Mouse (Mus musculus) G1E (cell line): ENCODE results near the gene Tcte1. TPM values are rescaled to one million over a fixed set of nuclear protein-coding genes. Genes with fewer than 3 reads are reported as not detected.

Experiments used
- ATAC-seq: 2 replicates; pipeline ENCODE4 v1.8.0; 2016; ENCODE audit warnings: mild to moderate bottlenecking; ENCODE audit not compliant: insufficient number of reproducible peaks, poor library complexity, low FRiP score, severe bottlenecking; ENCODE audit errors: extremely low read depth
- DNase-seq: peaks from one replicate; pipeline ENCODE4 v3.0.0; 2012; ENCODE audit warnings: low spot score
- H3K27me3 ChIP-seq: 2 replicates; pipeline ENCODE4 v1.6.1; 2012; ENCODE audit warnings: mild to moderate bottlenecking, low read length, inconsistent platforms; ENCODE audit not compliant: insufficient read depth
- H3K36me3 ChIP-seq: replicated peaks from 2 replicates; pipeline ENCODE3; 2012; ENCODE audit warnings: mild to moderate bottlenecking, inconsistent platforms
- H3K4me1 ChIP-seq: 2 replicates; pipeline ENCODE4 v1.6.1; 2012; ENCODE audit warnings: low read depth, low read length, inconsistent platforms, mixed read lengths; ENCODE audit not compliant: insufficient read depth
- H3K4me3 ChIP-seq: 2 replicates; pipeline ENCODE4 v1.5.1; 2012; ENCODE audit warnings: low read depth, mild to moderate bottlenecking, inconsistent platforms, low read length, moderate library complexity, mixed read lengths
- H3K9me3 ChIP-seq: replicated peaks from 2 replicates; pipeline ENCODE4 v1.6.1; 2012; ENCODE audit warnings: inconsistent platforms
- CTCF ChIP-seq: IDR thresholded peaks from 2 replicates; pipeline ENCODE4 v1.5.1; 2012; ENCODE audit warnings: low read depth, low read length, inconsistent platforms, mixed read lengths
- GATA1 ChIP-seq: IDR thresholded peaks from 2 replicates; pipeline ENCODE4 v1.6.1; 2012; ENCODE audit warnings: borderline replicate concordance, low read length, inconsistent platforms, mixed read lengths
- GATA2 ChIP-seq: IDR thresholded peaks from 2 replicates; pipeline ENCODE4 v1.6.1; 2012; ENCODE audit warnings: low read depth, low read length, inconsistent platforms, borderline replicate concordance
- POLR2AphosphoS5 ChIP-seq: IDR thresholded peaks from 2 replicates; pipeline ENCODE4 v1.6.1; 2012; ENCODE audit warnings: low read depth, low read length, inconsistent platforms; ENCODE audit not compliant: insufficient replicate concordance
- TAL1 ChIP-seq: conservative IDR thresholded peaks from 2 replicates; pipeline ENCODE4 v1.6.1; 2012; ENCODE audit warnings: low read depth, low read length, inconsistent platforms, mixed read lengths
- polyA plus RNA-seq: library from polyadenylated mRNA; stranded (reverse); fragments of >175 nt; gene quantifications from 2 replicates; pipeline ENCODE4 v1.2.3, GENCODE M21; 2012
- total RNA-seq, 2 experiments: library from RNA; stranded (forward) in 1 of 2; stranded (reverse) in 1 of 2; fragments of 200-1000 nt in 1 of 2; fragments of >200 nt in 1 of 2; fragmentation: Nextera tagmentation in 1 of 2; gene quantifications; 2 replicates each; pipeline ENCODE4 v1.2.3; 2014 to 2017

Gene Tcte1
- total and polyA plus RNA-seq, 3 experiments: not detected

DNA sequence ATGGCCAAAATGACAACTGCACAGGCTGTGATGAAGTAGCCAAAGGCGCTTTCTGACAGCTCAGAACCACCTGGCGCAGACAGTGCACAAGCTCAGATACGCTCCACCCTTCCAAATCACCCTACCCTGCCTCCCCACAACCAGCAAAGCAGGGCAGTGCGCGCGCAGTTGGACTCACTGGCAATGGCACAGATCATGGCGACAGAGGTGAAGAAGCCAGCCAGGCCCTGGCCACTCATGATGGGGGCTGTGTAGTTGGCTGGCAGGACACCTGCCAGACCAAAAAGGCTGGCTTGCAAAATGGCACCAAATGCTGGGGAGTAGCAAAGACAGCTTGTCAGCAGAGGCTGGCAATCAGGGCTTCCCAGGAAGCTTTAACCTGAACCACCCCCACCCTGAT, 66.0 kb downstream of the Tcte1 start:
- no peaks in the 10 kb centered on the region; the same call in 1 of the 2 replicates for H3K27me3 ChIP-seq
- DNase-seq (no peak), ATAC-seq (no peak)
- peaks cover 7% of the 10 kb centered on the region for H3K9me3 ChIP-seq
- peaks cover 76% of the 10 kb centered on the region for H3K4me1 ChIP-seq
- TF ChIP-seq POLR2AphosphoS5 (no peak), TAL1 (no peak), GATA1 (no peak), GATA2 (no peak), CTCF (no peak)
- H3K4me3 ChIP-seq: no peak overlapping the region
- peaks cover 88% of the 10 kb centered on the region for H3K36me3 ChIP-seq

DNA sequence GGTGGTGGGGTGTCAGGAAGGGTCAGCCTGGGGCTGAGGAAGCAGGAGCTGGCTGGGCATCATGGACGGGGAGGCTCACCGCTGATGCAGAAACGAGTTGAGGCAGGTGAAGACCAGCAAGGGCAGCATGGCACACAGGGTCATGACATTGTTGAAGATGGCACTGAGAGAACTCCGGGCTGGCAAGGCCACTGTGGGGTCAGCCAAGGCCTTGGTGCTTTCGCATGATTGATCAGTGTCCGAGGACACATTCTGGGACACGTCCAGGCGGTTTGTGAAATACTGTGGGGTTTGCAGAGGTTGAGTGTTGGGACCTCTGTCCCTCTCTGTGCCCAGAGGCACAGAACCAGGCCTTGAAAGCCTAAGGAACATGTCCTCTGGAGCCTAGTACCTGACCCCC, 66.6 kb downstream of the Tcte1 start:
- no peak for ATAC-seq
- no peak for DNase-seq
- TF ChIP-seq CTCF (no peak), POLR2AphosphoS5 (no peak), GATA2 (no peak), TAL1 (no peak), GATA1 (no peak)
- H3K9me3 ChIP-seq: peaks cover 7% of the 10 kb centered on the region
- H3K4me1 ChIP-seq: peaks cover 75% of the 10 kb centered on the region
- peaks cover 82% of the 10 kb centered on the region for H3K36me3 ChIP-seq
- no peaks in the 10 kb centered on the region; the same call in 1 of the 2 replicates for H3K27me3 ChIP-seq
- H3K4me3 ChIP-seq: no peak overlapping the region

DNA sequence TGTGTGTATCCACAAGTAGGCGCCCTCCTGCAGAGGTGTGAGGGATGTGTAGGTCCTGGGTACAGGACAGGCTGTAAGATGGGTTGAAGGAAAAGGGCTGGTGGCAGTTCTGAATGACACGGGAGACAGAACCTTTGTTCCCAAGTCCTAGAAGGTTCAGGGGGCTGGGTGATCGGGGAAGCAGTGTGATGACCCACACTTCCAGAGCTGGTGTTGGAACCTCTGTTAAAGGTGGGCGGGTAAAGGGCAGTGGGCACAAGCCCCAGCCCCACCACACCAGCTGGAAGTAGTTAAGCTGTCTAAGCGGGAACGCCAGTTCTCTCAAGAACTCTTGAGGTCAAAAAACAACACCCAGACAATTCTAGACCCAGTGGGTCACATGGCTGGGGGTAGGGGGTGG, 67.2 kb downstream of the Tcte1 start:
- Histone ChIP-seq H3K4me1 (peaks cover 75% of the 10 kb centered on the region), H3K4me3 (no peak overlapping the region), H3K9me3 (peaks cover 7% of the 10 kb centered on the region), H3K27me3 (no peaks in the 10 kb centered on the region; the same call in 1 of the 2 replicates), H3K36me3 (peaks cover 76% of the 10 kb centered on the region)
- DNase-seq: no peak
- TF ChIP-seq GATA1: no peak
- no peak for TF ChIP-seq CTCF
- TF ChIP-seq GATA2: no peak
- TF ChIP-seq POLR2AphosphoS5: no peak
- no peak for TF ChIP-seq TAL1
- ATAC-seq: no peak

DNA sequence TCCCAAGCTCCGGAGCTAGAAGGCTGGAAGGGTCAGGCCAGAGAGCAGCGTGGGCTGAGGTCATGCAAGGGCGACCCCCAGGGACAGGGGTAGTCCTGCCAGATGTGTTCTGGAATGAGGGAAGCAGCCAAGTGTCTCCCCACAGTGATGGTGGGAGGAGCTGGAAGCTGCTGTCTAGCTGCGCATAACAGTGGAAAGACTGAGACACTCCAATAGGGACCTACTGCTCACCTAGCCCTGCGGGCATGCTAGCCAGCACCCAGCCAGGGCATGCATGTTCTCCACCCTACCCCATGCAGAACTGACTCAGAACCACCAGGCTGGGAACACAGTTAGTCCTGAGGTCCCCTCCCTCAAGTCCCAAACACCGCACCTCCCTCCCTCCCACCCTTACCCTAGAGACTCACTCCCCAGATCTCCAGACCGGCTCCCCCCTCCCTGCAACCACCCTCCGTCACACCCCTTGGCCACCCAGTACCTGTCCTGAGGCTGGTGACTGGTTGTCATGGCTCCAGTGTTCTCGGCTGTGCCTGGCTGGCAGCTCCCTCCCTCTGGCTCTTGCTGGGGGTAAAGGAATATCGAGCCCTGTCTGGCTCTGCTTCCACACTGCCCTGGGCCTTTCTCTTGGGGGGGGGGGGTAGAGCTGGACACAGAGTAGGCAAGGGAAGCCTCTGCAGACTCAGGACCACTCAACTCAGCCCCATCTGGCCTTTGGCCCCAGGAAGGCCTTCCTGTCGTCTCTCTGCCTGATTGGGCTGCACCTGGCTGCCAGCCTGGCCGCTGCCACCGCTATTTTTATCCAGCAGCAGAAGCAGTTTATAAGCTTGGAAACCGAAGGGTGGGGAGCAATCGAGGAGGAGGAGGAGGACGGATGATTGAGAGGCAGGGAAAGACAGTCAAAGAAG, 68.7 kb downstream of the Tcte1 start:
- peaks cover 81% of the 10 kb centered on the region for H3K4me1 ChIP-seq

More for the DNA sequence above, 68.7 kb downstream of the Tcte1 start:
- H3K9me3 ChIP-seq: peaks cover 1% of the 10 kb centered on the region; the same call in 1 of the 2 replicates
- ATAC-seq (no peak), DNase-seq (no peak)
- peak overlapping the region; percentile 80; the same call in 1 of the 2 replicates for H3K4me3 ChIP-seq
- H3K36me3 ChIP-seq: peaks cover 61% of the 10 kb centered on the region
- no peaks in the 10 kb centered on the region for H3K27me3 ChIP-seq
- TF ChIP-seq GATA2: no peak
- TF ChIP-seq TAL1: no peak
- TF ChIP-seq CTCF: no peak
- no peak for TF ChIP-seq GATA1
- no peak for TF ChIP-seq POLR2AphosphoS5

Other genes starting within 250 kb of the Tcte1 start
- 73.2 and 78.5 TPM in 2 replicates for gene Cdc5l, start 89.7 kb upstream of the Tcte1 start, total RNA-seq (2014; fragmentation: Nextera tagmentation)
- gene Cdc5l, start 89.7 kb upstream of the Tcte1 start, total RNA-seq (2017): 106 and 109 TPM in 2 replicates
- gene Cdc5l, start 89.7 kb upstream of the Tcte1 start, polyA plus RNA-seq: 6.5 and 7.5 TPM in 2 replicates
- gene Spats1, start 48.0 kb upstream of the Tcte1 start, total RNA-seq (2014; fragmentation: Nextera tagmentation): not detected in 2 replicates
- 0.11 and 0.17 TPM in 2 replicates for gene Spats1, start 48.0 kb upstream of the Tcte1 start, total RNA-seq (2017)
- not detected in 2 replicates for gene Spats1, start 48.0 kb upstream of the Tcte1 start, polyA plus RNA-seq
- 6.8 and 17.1 TPM in 2 replicates for gene Aars2, start 16.6 kb upstream of the Tcte1 start, total RNA-seq (2014; fragmentation: Nextera tagmentation)
- gene Aars2, start 16.6 kb upstream of the Tcte1 start, total RNA-seq (2017): 7.8 and 8.7 TPM in 2 replicates
- gene Aars2, start 16.6 kb upstream of the Tcte1 start, polyA plus RNA-seq: 34.7 and 43.0 TPM in 2 replicates
- not detected in 2 replicates for gene Tmem151b, start 26.2 kb downstream of the Tcte1 start, total RNA-seq (2014; fragmentation: Nextera tagmentation)
- gene Tmem151b, start 26.2 kb downstream of the Tcte1 start, total RNA-seq (2017): under 0.01 TPM in 1 of 2 replicates, not detected in the other
- gene Tmem151b, start 26.2 kb downstream of the Tcte1 start, polyA plus RNA-seq: not detected in 2 replicates
- gene Nfkbie, start 32.3 kb downstream of the Tcte1 start, total RNA-seq (2014; fragmentation: Nextera tagmentation): 5.1 and 5.9 TPM in 2 replicates
- 11.0 and 11.1 TPM in 2 replicates for gene Nfkbie, start 32.3 kb downstream of the Tcte1 start, total RNA-seq (2017)
- 8.6 and 9.2 TPM in 2 replicates for gene Nfkbie, start 32.3 kb downstream of the Tcte1 start, polyA plus RNA-seq
- 46.5 and 60.9 TPM in 2 replicates for gene Slc35b2, start 40.4 kb downstream of the Tcte1 start, total RNA-seq (2014; fragmentation: Nextera tagmentation)
- 65.9 and 77.1 TPM in 2 replicates for gene Slc35b2, start 40.4 kb downstream of the Tcte1 start, total RNA-seq (2017)
- gene Slc35b2, start 40.4 kb downstream of the Tcte1 start, polyA plus RNA-seq: 24.6 and 24.9 TPM in 2 replicates
- 1,427 and 1,464 TPM in 2 replicates for gene Hsp90ab1, start 49.8 kb downstream of the Tcte1 start, total RNA-seq (2014; fragmentation: Nextera tagmentation)
- gene Hsp90ab1, start 49.8 kb downstream of the Tcte1 start, total RNA-seq (2017): 1,152 and 1,547 TPM in 2 replicates
- gene Hsp90ab1, start 49.8 kb downstream of the Tcte1 start, polyA plus RNA-seq: 681 and 1,104 TPM in 2 replicates
- gene Slc29a1, start 76.2 kb downstream of the Tcte1 start, total RNA-seq (2014; fragmentation: Nextera tagmentation): 107 and 116 TPM in 2 replicates
- 93.5 and 118 TPM in 2 replicates for gene Slc29a1, start 76.2 kb downstream of the Tcte1 start, total RNA-seq (2017)
- 143 and 207 TPM in 2 replicates for gene Slc29a1, start 76.2 kb downstream of the Tcte1 start, polyA plus RNA-seq
- gene Mymx, start 78.7 kb downstream of the Tcte1 start, total RNA-seq (2014; fragmentation: Nextera tagmentation): not detected in 2 replicates
- gene Mymx, start 78.7 kb downstream of the Tcte1 start, total RNA-seq (2017): not detected in 2 replicates
- gene Mymx, start 78.7 kb downstream of the Tcte1 start, polyA plus RNA-seq: not detected in 2 replicates
- not detected in 2 replicates for gene Capn11, start 135.9 kb downstream of the Tcte1 start, total RNA-seq (2014; fragmentation: Nextera tagmentation)
- not detected in 2 replicates for gene Capn11, start 135.9 kb downstream of the Tcte1 start, total RNA-seq (2017)
- not detected in 2 replicates for gene Capn11, start 135.9 kb downstream of the Tcte1 start, polyA plus RNA-seq
- 36.2 and 36.8 TPM in 2 replicates for gene Mrpl14, start 162.9 kb downstream of the Tcte1 start, total RNA-seq (2014; fragmentation: Nextera tagmentation)
- gene Mrpl14, start 162.9 kb downstream of the Tcte1 start, total RNA-seq (2017): 17.3 and 29.6 TPM in 2 replicates
- 237 and 310 TPM in 2 replicates for gene Mrpl14, start 162.9 kb downstream of the Tcte1 start, polyA plus RNA-seq
- 22.6 and 25.0 TPM in 2 replicates for gene Tmem63b, start 163.5 kb downstream of the Tcte1 start, total RNA-seq (2014; fragmentation: Nextera tagmentation)
- gene Tmem63b, start 163.5 kb downstream of the Tcte1 start, total RNA-seq (2017): 8.7 and 9.9 TPM in 2 replicates
- 18.6 and 21.6 TPM in 2 replicates for gene Tmem63b, start 163.5 kb downstream of the Tcte1 start, polyA plus RNA-seq
- gene 1600014C23Rik, start 210.4 kb downstream of the Tcte1 start, total RNA-seq (2014; fragmentation: Nextera tagmentation): 11.8 TPM in 1 of 2 replicates, not detected in the other
- 3.6 and 4.4 TPM in 2 replicates for gene 1600014C23Rik, start 210.4 kb downstream of the Tcte1 start, total RNA-seq (2017)
- 2.2 and 2.7 TPM in 2 replicates for gene 1600014C23Rik, start 210.4 kb downstream of the Tcte1 start, polyA plus RNA-seq